ENCODE assay signal across 10 mouse cellular contexts in the genomic region with DNA sequence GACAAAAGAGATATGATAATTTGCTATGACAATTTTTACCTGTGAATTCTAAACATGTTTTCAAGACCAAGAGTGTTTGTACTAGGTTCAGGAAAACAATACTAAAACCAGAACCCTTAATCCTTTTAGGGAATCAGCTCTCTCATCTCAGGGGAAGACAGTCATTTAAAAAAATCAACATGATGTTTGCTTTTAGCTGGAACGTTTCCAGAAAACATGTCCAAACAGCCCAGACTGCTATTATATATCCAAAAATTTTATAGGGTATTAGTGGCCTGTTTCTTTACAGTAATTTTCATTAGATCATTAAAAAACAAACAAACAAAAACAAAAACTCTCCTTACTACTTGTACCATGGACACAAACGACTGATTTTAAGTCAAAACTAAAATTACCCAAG. TPM values are rescaled to one million over a fixed set of nuclear protein-coding genes. Genes with fewer than 3 reads are reported as not detected.
DNase-seq lines count a peak whose midpoint lies in the region; ATAC-seq and TF ChIP-seq lines count a peak whose summit lies in the region.
"Had no signal": no experiment of that assay in that cellular context is flagged by ENCODE, and none has a peak within 500 bp of the region (broad histone marks: within the 10 kb centered on the region; RNA-seq: fewer than 3 reads in every experiment).

No protein-coding gene starts in this region.

- no peak for ATAC-seq in heart, embryonic 13.5 days (ENCODE audit: extremely low read depth, insufficient number of reproducible peaks, low FRiP score, low TSS enrichment)
- no peak for ATAC-seq in forebrain, postnatal 0 days
- ATAC-seq in liver, embryonic 16.5 days (ENCODE audit: low read depth): no peak

- H3K79me2 ChIP-seq in MEL (ENCODE audit: control insufficient read depth, insufficient read depth, low read length, poor library complexity): peaks cover 15% of the 10 kb centered on the region

- no peak for TF ChIP-seq RAD21 in MEL (IDR thresholded peaks at IDR 0.05; ENCODE audit: low read depth, low read length)

- H3K9ac ChIP-seq in heart, embryonic 13.5 days: peak overlapping the region; percentile 100
- H3K9ac ChIP-seq in MEL (ENCODE audit: control insufficient read depth, low read depth, low read length, poor library complexity, severe bottlenecking): peak overlapping the region; percentile 32; the same call in 1 of the 2 replicates
- H3K9ac ChIP-seq in forebrain, postnatal 0 days: peak overlapping the region; percentile 99; the same call in 1 of the 2 replicates
- H3K9ac ChIP-seq in liver, embryonic 16.5 days (ENCODE audit: low read depth, low read length): peak overlapping the region; percentile 99

- TF ChIP-seq CTCF in MEL (IDR thresholded peaks at IDR 0.05 in 2 of 3, conservative IDR thresholded peaks at IDR 0.05 in 1 of 3; ENCODE audit: control insufficient read depth in 1 of 3, insufficient read depth in 1 of 3, low read depth in 2 of 3, low read length in 3 of 3, poor library complexity in 1 of 3, severe bottlenecking in 1 of 3): no peak
- TF ChIP-seq CTCF in forebrain, postnatal 0 days (IDR thresholded peaks at IDR 0.05; ENCODE audit: low read depth): no peak

- no peak overlapping the region for H3K27ac ChIP-seq in heart, embryonic 13.5 days (replicated peaks)
- H3K27ac ChIP-seq in MEL (ENCODE audit: control insufficient read depth, low read depth, low read length): no peak overlapping the region
- H3K27ac ChIP-seq in forebrain, postnatal 0 days (ENCODE audit: low read depth, low read length): no peak overlapping the region
- 0 out of 2 replicates have a peak overlapping the region, but pooled peaks have one; percentile 54 for H3K27ac ChIP-seq in liver, embryonic 16.5 days (ENCODE audit: low read length)

- peaks cover 17% of the 10 kb centered on the region for H3K36me3 ChIP-seq in heart, embryonic 13.5 days
- peaks cover 0 to 36% of the 10 kb centered on the region in 2 experiments; a peak in 2 of 4 replicates for H3K36me3 ChIP-seq in MEL (ENCODE audit: control insufficient read depth in 1 of 2, insufficient read depth in 2 of 2, low read length in 2 of 2)
- H3K36me3 ChIP-seq in forebrain, postnatal 0 days (ENCODE audit: insufficient read depth): peaks cover 5% of the 10 kb centered on the region
- H3K36me3 ChIP-seq in liver, embryonic 16.5 days (ENCODE audit: control insufficient read depth, insufficient read depth): peaks cover 5% of the 10 kb centered on the region

- TF ChIP-seq EP300 in MEL (IDR thresholded peaks at IDR 0.05; ENCODE audit: low read depth in 1 of 2, low read length in 2 of 2): no peak; a peak in 1 of 4 replicates

- no peaks in the 10 kb centered on the region for H3K27me3 ChIP-seq in heart, embryonic 13.5 days (replicated peaks)
- H3K27me3 ChIP-seq in MEL (ENCODE audit: control insufficient read depth in 1 of 2, insufficient read depth in 2 of 2, low read length in 2 of 2): no peaks in the 10 kb centered on the region
- no peaks in the 10 kb centered on the region for H3K27me3 ChIP-seq in forebrain, postnatal 0 days (ENCODE audit: insufficient read depth, low read length)
- no peaks in the 10 kb centered on the region for H3K27me3 ChIP-seq in liver, embryonic 16.5 days (ENCODE audit: control insufficient read depth, insufficient read depth, low read depth, low read length)

- 39% methylated on average over 2 of the region's 2 CpGs for WGBS in heart, embryonic 13.5 days
- 24% methylated on average over 2 of the region's 2 CpGs for WGBS in forebrain, postnatal 0 days
- 17% methylated on average over 2 of the region's 2 CpGs for WGBS in liver, embryonic 16.5 days (ENCODE audit: insufficient replicate concordance)

- H3K4me2 ChIP-seq in heart, embryonic 13.5 days: peak overlapping the region; percentile 69
- peak overlapping the region; percentile 52 for H3K4me2 ChIP-seq in forebrain, postnatal 0 days (ENCODE audit: low read depth)
- peak overlapping the region; percentile 64 for H3K4me2 ChIP-seq in liver, embryonic 16.5 days (ENCODE audit: low read depth, low read length)

- H3K4me3 ChIP-seq in heart, embryonic 13.5 days: peak overlapping the region; percentile 99
- H3K4me3 ChIP-seq in MEL (ENCODE audit: control insufficient read depth in 1 of 2, insufficient read depth in 1 of 2, low read depth in 2 of 2, low read length in 2 of 2): peak overlapping the region in 1 of 2 experiments; percentile 93; a peak in 2 of 4 replicates
- peak overlapping the region; percentile 100 for H3K4me3 ChIP-seq in forebrain, postnatal 0 days (ENCODE audit: low read depth, low read length)
- H3K4me3 ChIP-seq in liver, embryonic 16.5 days (ENCODE audit: low read depth, low read length): peak overlapping the region; percentile 54

- no peak for DNase-seq in heart, adult 18-20 months
- DNase-seq in MEL (ENCODE audit: low read depth, low spot score): peak; percentile 32
- no peak for DNase-seq in forebrain, postnatal 0 days
- no peak for DNase-seq in embryo, embryonic 10.5 days (ENCODE audit: low spot score)
- DNase-seq in adrenal gland, postnatal 4 days (ENCODE audit: low spot score in 2 of 2): no peak
- DNase-seq in gastrocnemius, adult 8-10 months (ENCODE audit: low spot score in 2 of 2): no peak
- DNase-seq: kidney, postnatal 10 days; retina, postnatal 1 day had no signal

- TF ChIP-seq POLR2A in MEL (IDR thresholded peaks at IDR 0.05; ENCODE audit: control insufficient read depth in 1 of 2, insufficient read depth in 1 of 2, low read depth in 1 of 2, low read length in 2 of 2, poor library complexity in 1 of 2): no peak

- H3K4me1 ChIP-seq in heart, embryonic 13.5 days: peaks cover 68% of the 10 kb centered on the region
- H3K4me1 ChIP-seq in MEL (ENCODE audit: control insufficient read depth in 1 of 2, insufficient read depth in 2 of 2, low read length in 2 of 2): peaks cover 13 to 20% of the 10 kb centered on the region in 2 experiments
- peaks cover 25% of the 10 kb centered on the region for H3K4me1 ChIP-seq in forebrain, postnatal 0 days (ENCODE audit: insufficient read depth)
- H3K4me1 ChIP-seq in liver, embryonic 16.5 days (ENCODE audit: control insufficient read depth, low read depth, low read length): peaks cover 33% of the 10 kb centered on the region

- H3K9me3 ChIP-seq in heart, embryonic 13.5 days: no peaks in the 10 kb centered on the region
- H3K9me3 ChIP-seq in MEL (replicated peaks; ENCODE audit: insufficient read depth, low read length): no peaks in the 10 kb centered on the region
- no peaks in the 10 kb centered on the region for H3K9me3 ChIP-seq in forebrain, postnatal 0 days (ENCODE audit: low read length)
- no peaks in the 10 kb centered on the region for H3K9me3 ChIP-seq in liver, embryonic 16.5 days (replicated peaks; ENCODE audit: control insufficient read depth, low read length)

TF ChIP-seq in MEL, 35 proteins besides CTCF, POLR2A, EP300 and RAD21:
- TF ChIP-seq TBP (IDR thresholded peaks at IDR 0.05; ENCODE audit: low read depth, low read length) (no peak), ZMIZ1 (IDR thresholded peaks at IDR 0.05; ENCODE audit: low read depth, low read length) (no peak), RCOR1 (IDR thresholded peaks at IDR 0.05; ENCODE audit: low read depth, low read length) (no peak), MAX (IDR thresholded peaks at IDR 0.05; ENCODE audit: low read length) (no peak), GATA1 (IDR thresholded peaks at IDR 0.05; ENCODE audit: low read depth, low read length) (no peak), POLR2AphosphoS2 (IDR thresholded peaks at IDR 0.05; ENCODE audit: low read length) (no peak), MYC (IDR thresholded peaks at IDR 0.05; ENCODE audit: low read depth, low read length) (no peak), USF2 (IDR thresholded peaks at IDR 0.05; ENCODE audit: borderline replicate concordance in 1 of 2, insufficient read depth in 1 of 2, low read depth in 1 of 2, low read length in 2 of 2) (no peak), MAZ (IDR thresholded peaks at IDR 0.05; ENCODE audit: low read depth, low read length) (no peak), MXI1 (IDR thresholded peaks at IDR 0.05; ENCODE audit: low read depth, low read length) (no peak), E2F4 (IDR thresholded peaks at IDR 0.05; ENCODE audit: borderline replicate concordance, low read depth, low read length) (no peak), HCFC1 (IDR thresholded peaks at IDR 0.05; ENCODE audit: low read depth, low read length) (no peak), KAT2A (conservative IDR thresholded peaks at IDR 0.05; ENCODE audit: low read depth, low read length) (no peak)

RNA-seq across cellular contexts. Expression of gene Itm2b, which starts 1.3 kb away (rescaled TPM):
- polyA plus RNA-seq in heart, embryonic 13.5 days (2015; fragmentation: Nextera tagmentation; extraction: Ambion mirVana): 620 and 695 TPM in 2 replicates
- 100 to 1,000 TPM; 736 to 802 TPM for total RNA-seq in heart, adult 18-20 months (2021)
- 54.0 and 56.3 TPM in 2 replicates for total RNA-seq in MEL (2012; rRNA removed)
- 100 to 1,000 TPM; 101 to 312 TPM for polyA plus RNA-seq in MEL (2012; ENCODE audit: insufficient read depth in 1 of 2, insufficient read length in 2 of 2, low read depth in 1 of 2, low replicate concordance in 2 of 2, missing spikeins in 1 of 2)
- 317 and 332 TPM in 2 replicates for total RNA-seq in forebrain, postnatal 0 days (2014; rRNA removed)
- polyA plus RNA-seq in forebrain, postnatal 0 days (2015; fragmentation: Nextera tagmentation; extraction: Ambion mirVana): 802 and 892 TPM in 2 replicates
- polyA plus RNA-seq in liver, embryonic 16.5 days (2015; fragmentation: Nextera tagmentation; extraction: Ambion mirVana): 588 and 605 TPM in 2 replicates
- 100 to 1,000 TPM; 885 to 908 TPM for total RNA-seq in adrenal gland, postnatal 4 days (2021)
- total RNA-seq in gastrocnemius, adult 8-10 months (2022): 100 to 1,000 TPM; 232 to 300 (median 269) TPM

RNA-seq across cellular contexts. Expression of gene Rb1, which starts 58.1 kb away (rescaled TPM):
- polyA plus RNA-seq in heart, embryonic 13.5 days (2015; fragmentation: Nextera tagmentation; extraction: Ambion mirVana): 12.5 and 14.3 TPM in 2 replicates
- 10 to 100 TPM; 17.9 to 23.6 TPM for total RNA-seq in heart, adult 18-20 months (2021)
- 6.3 and 7.8 TPM in 2 replicates for total RNA-seq in MEL (2012; rRNA removed)
- 10 to 100 TPM in 1 of 2 experiments, not detected in 1; 13.2 TPM for polyA plus RNA-seq in MEL (2012; ENCODE audit: insufficient read depth in 1 of 2, insufficient read length in 2 of 2, low read depth in 1 of 2, low replicate concordance in 2 of 2, missing spikeins in 1 of 2)
- total RNA-seq in forebrain, postnatal 0 days (2014; rRNA removed): 27.9 and 37.9 TPM in 2 replicates
- polyA plus RNA-seq in forebrain, postnatal 0 days (2015; fragmentation: Nextera tagmentation; extraction: Ambion mirVana): 16.2 and 20.6 TPM in 2 replicates
- polyA plus RNA-seq in liver, embryonic 16.5 days (2015; fragmentation: Nextera tagmentation; extraction: Ambion mirVana): 16.7 and 18.5 TPM in 2 replicates
- 10 to 100 TPM; 16.1 to 23.7 TPM for total RNA-seq in adrenal gland, postnatal 4 days (2021)
- 10 to 100 TPM; 14.5 to 25.1 (median 17.4) TPM for total RNA-seq in gastrocnemius, adult 8-10 months (2022)

Comparison
In these comparisons a context has a peak if more than half of its experiments do, and no peak if none do; other contexts are left out.
1. H3K9ac ChIP-seq: peak in every context shown above with its lines; median percentile 100 in heart, embryonic 13.5 days; 99 in forebrain, postnatal 0 days; 99 in liver, embryonic 16.5 days; 32 in MEL.